Mouse (Mus musculus): ENCODE results near the gene Chil6.

Gene Chil6

GRCm38 (mm10) chr3:106406082-106406481 is at the start of gene Chil6:
Chil6 (minus strand) TSS chr3:106406182.
- no peak for DNase-seq

- DNase-seq: no peak
Observed at GRCm38 (mm10) chr3:106452616-106453015, 46.6 kb upstream of the Chil6 start.

- DNase-seq: no peak
Observed at GRCm38 (mm10) chr3:106449567-106449966, 43.6 kb upstream of the Chil6 start.

GRCm38 (mm10) chr3:106448995-106449394 is 43.0 kb upstream of the Chil6 start:
- DNase-seq: no peak

GRCm38 (mm10) chr3:106448571-106448970 is 42.6 kb upstream of the Chil6 start:
- DNase-seq: peak; percentile 51

Measured in kidney, adult 9 months (tissue).